Mouse (Mus musculus) mature B cell (primary cell): ENCODE results near the gene Gm2431.
"Not testable (repeated sequence)": the region's sequence is repeated elsewhere in the genome, so short reads cannot be mapped to it uniquely, and the experiment has no call there.

Source experiments
- in situ Hi-C: fragments of 300-500 bp; cut with MboI; formaldehyde crosslinking; loops from 2 replicates; pipeline ENCODE4 v1.14.3; 2019

Gene Gm2431

DNA sequence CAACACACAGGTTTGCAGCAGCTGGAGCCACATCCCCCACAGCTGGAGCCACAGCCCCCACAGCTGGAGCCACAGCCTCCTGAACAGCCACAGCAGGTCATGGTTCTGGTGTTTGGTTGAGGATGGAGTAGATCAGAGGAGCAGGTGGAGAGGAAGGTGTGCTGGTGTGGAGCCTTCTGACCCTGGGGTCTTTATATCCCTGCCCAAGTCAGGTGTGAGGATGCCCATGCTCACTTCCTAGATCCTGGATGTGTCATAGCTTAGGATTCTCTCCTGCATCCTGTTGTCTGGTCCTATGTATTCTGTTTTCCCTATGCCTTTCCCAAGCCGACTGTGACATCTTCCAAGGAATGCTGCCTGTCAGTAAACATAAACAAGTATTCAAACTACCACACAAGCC lies at the start of gene Gm2431:
Gene Gm2431, minus strand, starts transcription at position 101 of the 400 bp plus-strand sequence.
- in situ Hi-C loops, result not testable (repeated sequence)

GRCm38 (mm10) chr7:142303929-142304328 lies 45.8 kb upstream of the Gm2431 start:
- in situ Hi-C loops, result not testable (repeated sequence)

- in situ Hi-C loops, result no loop called here
Measured at GRCm38 (mm10) chr7:142303249-142303648, 45.1 kb upstream of the Gm2431 start, which contains the start of gene Krtap5-4. Gene Krtap5-4 (plus strand): TSS chr7:142303549.

DNA sequence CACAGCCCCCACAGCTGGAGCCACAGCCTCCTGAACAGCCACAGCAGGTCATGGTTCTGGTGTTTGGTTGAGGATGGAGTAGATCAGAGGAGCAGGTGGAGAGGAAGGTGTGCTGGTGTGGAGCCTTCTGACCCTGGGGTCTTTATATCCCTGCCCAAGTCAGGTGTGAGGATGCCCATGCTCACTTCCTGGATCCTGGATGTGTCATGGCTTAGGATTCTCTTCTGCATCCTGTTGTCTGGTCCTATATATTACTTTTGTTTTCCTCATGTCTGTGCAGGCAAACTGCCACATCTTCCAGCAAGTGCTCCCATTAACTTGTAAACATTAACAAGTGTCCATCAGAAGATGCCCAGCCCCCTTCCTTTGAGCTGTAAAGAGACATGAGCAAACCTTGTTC lies 38.9 kb upstream of the Gm2431 start, which contains the start of gene Krtap5-1:
Gene Krtap5-1, minus strand, starts transcription at position 101 of the 400 bp plus-strand sequence.
- in situ Hi-C loops, result not testable (repeated sequence)

DNA sequence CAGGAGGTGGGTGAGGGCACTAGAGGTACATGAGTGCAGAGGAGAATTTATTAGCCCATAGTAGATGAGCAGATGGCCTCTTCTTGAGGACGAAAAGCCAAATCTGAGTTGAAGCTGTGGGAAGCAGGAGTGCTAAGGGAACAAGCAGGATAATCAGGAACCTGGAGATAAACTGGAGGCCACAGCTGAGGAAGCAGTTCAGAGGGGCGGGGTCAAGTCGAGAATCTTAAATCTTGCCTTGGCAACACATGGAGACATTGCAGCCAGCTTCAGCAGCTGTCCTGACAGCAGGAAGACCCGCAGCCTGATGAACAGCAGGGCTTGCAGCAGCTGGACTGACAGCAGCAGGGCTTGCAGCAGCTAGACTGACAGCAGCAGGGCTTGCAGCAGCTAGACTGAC lies 38.0 kb upstream of the Gm2431 start:
- in situ Hi-C loops, result not testable (repeated sequence)

DNA sequence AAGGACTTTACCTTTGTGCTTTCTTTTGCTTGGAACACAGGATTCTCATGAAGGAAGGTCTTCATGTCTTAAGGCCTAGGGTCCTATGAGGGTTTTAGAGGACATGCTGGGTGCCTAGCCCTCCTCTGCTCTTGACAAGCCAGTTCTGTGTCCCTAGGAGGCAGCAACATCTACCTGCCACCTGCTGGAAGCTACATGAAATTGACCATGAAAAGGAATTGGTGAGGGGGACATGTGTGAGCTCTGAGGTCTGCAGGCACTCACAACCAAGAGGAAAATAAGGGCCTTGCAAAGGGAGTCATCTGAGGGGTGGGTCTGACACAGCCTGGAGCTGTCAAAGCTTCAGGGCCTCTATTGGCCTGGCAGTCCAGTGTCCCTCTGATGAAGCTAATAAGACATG lies 37.3 kb upstream of the Gm2431 start:
- in situ Hi-C loops, result no loop called here

GRCm38 (mm10) chr7:142293851-142294250 lies 35.7 kb upstream of the Gm2431 start:
- in situ Hi-C loops, result not testable (repeated sequence)

DNA sequence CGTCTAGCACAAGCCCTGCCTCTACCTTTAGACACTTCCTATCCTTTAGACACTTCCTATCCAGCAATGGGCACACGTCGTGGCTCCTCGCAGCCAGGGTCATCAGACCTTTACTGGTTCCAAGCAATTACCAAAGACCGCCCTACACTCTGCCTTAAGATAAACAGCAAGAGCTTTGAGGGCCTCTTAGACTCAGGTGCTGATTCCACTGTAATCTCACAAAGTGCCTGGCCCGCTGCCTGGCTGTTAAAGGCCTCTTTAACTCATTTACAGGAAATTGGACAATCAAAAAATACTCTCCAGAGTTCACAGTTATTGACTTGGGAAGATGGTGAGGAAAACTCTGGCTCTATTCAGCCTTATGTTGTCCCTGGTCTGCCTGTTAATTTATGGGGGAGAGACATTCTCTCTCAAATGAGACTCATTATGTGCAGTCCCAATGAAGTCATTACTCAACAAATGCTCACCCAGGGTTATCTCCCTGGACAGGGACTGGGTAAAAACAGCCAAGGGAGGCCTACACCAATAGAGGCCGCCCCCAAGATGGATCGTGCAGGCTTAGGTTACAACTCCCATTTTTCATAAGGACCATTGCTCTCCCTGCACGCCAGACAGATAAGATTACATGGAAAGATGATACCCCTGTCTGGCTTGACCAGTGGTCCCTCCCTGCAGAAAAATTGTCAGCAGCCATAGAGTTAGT lies 27.9 kb upstream of the Gm2431 start:
- in situ Hi-C loops, result not testable (repeated sequence)

GRCm38 (mm10) chr7:142285130-142285835 lies 27.1 kb upstream of the Gm2431 start:
- in situ Hi-C loops, result no loop called here

DNA sequence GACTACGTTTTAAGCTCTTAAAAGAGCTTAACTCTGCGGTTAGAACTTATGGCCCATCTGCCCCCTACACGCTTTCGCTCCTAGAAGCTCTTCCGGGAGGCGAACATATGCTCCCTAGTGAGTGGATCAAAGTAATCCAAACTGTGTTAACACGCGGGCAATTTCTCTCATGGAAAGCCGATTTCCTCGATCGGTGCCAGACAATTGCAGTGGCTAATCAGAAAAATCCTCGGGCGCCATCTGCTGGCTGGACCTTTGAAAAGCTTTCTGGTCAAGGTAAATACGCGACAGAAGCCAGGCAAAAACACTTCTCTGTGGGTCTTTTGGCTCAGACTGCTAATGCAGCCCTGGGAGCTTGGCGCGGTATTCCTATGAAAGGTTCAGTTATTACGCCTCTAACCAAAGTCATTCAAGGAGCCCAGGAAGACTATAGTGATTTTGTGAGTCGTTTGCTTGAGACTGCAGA lies 26.5 kb upstream of the Gm2431 start:
- in situ Hi-C loops, result no loop called here

- in situ Hi-C loops, result no loop called here
Measured at GRCm38 (mm10) chr7:142284023-142284591, 26.0 kb upstream of the Gm2431 start.

DNA sequence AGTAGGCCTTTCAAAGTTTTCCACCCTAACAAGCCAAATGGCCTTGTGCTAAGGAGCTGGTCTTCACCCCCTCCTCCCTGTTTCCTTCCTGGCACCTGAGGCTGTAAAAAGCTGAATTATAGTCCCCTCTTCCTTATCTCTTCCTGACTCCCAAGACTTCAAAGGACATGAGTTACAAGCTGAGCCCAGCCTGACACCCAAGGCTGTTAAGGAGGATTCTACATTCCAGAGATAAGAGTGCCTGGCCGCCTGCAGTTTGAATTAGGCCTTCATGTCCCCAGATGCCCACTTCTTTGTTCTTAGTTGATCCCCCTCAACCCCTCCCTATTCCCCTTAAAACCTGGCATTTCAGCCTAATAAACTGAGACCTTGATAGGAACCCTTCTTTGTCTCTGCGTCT lies 24.7 kb upstream of the Gm2431 start:
- in situ Hi-C loops, result not testable (repeated sequence)

- in situ Hi-C loops, result not testable (repeated sequence)
Measured at GRCm38 (mm10) chr7:142279291-142279690, 21.1 kb upstream of the Gm2431 start.

DNA sequence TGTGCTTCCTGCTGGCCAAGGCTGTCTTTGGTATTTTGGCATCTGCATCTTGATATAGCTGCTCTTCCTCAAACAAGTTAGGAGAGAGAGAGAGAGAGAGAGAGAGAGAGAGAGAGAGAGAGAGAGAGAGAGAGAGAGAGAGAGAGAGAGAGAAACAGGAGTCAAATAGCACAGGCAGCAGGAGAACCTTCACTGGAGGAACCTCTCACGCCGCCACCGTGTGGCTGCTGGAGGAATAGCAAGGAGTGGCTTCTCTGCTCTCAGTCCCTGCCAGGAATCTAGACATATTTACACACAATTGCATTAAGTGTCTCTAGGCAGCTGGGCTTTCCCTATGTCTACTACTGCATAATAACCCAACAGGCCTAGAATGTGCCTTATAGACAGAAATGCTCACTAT lies 20.0 kb upstream of the Gm2431 start:
- in situ Hi-C loops, result not testable (repeated sequence)

- in situ Hi-C loops, result not testable (repeated sequence)
Measured at GRCm38 (mm10) chr7:142274263-142274662, 16.1 kb upstream of the Gm2431 start, which contains the start of gene Gm4559. Gene Gm4559 (minus strand): TSS chr7:142274363.

- in situ Hi-C loops, result no loop called here
Measured at GRCm38 (mm10) chr7:142255517-142255916, 2.6 kb downstream of the Gm2431 start.

- in situ Hi-C loops, result no loop called here
Measured at GRCm38 (mm10) chr7:142249824-142250223, 8.3 kb downstream of the Gm2431 start.

DNA sequence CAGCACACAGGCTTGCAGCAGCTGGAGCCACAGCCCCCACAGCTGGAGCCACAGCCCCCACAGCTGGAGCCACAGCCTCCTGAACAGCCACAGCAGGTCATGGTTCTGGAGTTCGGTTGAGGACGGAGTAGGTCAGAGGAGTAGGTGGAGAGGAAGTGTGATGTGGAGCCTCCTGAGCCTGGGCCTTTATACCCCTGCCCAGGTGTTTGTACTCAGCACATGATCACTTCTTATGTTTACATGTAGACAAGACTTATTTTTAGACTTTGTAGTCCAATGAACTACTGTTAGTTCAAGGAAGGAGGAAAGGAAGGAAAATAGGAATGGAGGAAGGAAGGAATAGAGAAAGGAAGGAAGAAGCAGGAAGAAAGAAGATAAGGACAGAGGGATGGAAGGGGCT lies 17.2 kb downstream of the Gm2431 start, which contains the start of gene Gm40460:
Gene Gm40460, minus strand, starts transcription at position 101 of the 400 bp plus-strand sequence.
- in situ Hi-C loops, result no loop called here

GRCm38 (mm10) chr7:142231540-142231939 lies 26.6 kb downstream of the Gm2431 start:
- in situ Hi-C loops, result no loop called here

DNA sequence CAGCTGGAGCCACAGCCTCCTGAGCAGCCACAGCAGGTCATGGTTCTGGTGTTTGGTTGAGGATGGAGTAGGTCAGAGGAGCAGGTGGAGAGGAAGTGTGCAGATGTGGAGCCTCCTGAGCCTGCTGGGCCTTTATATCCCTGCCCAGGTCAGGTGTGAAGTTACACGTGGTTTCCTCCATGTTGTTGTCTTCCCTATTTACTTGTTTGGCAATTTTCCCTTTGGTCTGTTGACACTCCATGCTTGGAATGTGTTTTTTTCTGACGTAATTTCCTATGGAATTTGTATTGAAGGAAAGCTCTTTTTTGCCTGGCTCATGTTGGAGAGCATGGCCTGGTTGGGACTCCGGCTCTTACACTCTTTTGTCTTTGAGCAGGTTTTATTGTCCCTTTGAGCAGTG lies 28.3 kb downstream of the Gm2431 start, which contains the start of gene Krtap5-5:
Gene Krtap5-5, minus strand, starts transcription at position 101 of the 400 bp plus-strand sequence.
- in situ Hi-C loops, result not testable (repeated sequence)

DNA sequence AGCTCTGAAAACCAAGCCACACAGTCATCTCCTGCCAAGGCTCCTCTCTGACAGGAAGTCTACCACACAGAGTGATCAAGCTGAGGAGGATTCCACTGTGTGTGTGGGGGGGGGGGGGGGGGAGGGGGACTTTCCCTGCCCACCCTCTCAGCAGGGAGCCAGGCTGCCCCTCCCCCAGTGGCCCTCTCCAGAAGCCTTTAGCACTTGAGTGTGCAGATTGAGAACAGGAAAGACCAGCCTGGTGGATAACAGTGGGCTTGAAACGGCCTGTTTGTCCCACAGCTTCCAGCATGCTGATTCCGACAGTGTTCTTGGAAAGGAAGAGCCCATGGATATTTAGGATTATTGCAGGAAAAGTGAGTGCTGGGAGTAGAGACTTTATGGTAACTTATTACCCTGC lies 33.6 kb downstream of the Gm2431 start:
- in situ Hi-C loops, result no loop called here

DNA sequence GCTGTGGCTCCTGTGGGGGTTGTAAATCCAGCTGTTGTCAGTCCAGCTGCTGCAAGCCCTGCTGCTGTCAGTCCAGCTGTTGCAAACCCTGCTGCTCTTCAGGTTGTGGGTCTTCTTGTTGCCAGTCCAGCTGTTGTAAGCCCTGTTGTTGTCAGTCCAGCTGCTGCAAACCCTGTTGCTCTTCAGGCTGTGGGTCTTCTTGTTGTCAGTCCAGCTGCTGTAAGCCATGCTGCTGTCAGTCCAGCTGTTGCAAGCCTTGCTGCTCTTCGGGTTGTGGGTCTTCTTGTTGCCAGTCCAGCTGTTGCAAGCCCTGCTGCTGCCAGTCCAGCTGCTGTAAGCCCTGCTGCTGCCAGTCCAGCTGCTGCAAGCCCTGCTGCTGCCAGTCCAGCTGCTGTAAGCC lies 46.0 kb downstream of the Gm2431 start:
- in situ Hi-C loops, result not testable (repeated sequence)
